15 mouse cellular contexts compared by ENCODE assay signal in genomic region chr3:146766071-146766605, GRCm38 (mm10). TPM values are rescaled to one million over a fixed set of nuclear protein-coding genes. Genes with fewer than 3 reads are reported as not detected.
A peak's percentile ranks its signal among the peaks of the same experiment; 100 is the strongest.
DNase-seq lines count a peak whose midpoint lies in the region; ATAC-seq and TF ChIP-seq lines count a peak whose summit lies in the region.
"Had no signal": no experiment of that assay in that cellular context is flagged by ENCODE, and none has a peak within 500 bp of the region (broad histone marks: within the 10 kb centered on the region; RNA-seq: fewer than 3 reads in every experiment).

No protein-coding gene starts in this region.

- no peaks in the 10 kb centered on the region for H3K9me3 ChIP-seq in hindbrain, embryonic 14.5 days (ENCODE audit: control insufficient read depth, low read length)
- H3K9me3 ChIP-seq in hindbrain, embryonic 11.5 days (ENCODE audit: control insufficient read depth, low read length): no peaks in the 10 kb centered on the region
- H3K9me3 ChIP-seq in neural tube, embryonic 12.5 days: no peaks in the 10 kb centered on the region
- no peaks in the 10 kb centered on the region for H3K9me3 ChIP-seq in stomach, postnatal 0 days (ENCODE audit: control insufficient read depth, low read length)
- H3K9me3 ChIP-seq in limb, embryonic 10.5 days (replicated peaks): no peaks in the 10 kb centered on the region
- H3K9me3 ChIP-seq: embryonic facial prominence, embryonic 15.5 days; forebrain, embryonic 15.5 days; G1E had no signal

- TF ChIP-seq CTCF in gastrocnemius, adult 2 months (IDR thresholded peaks at IDR 0.05): no peak
- no peak for TF ChIP-seq CTCF in stomach, postnatal 0 days (IDR thresholded peaks at IDR 0.05; ENCODE audit: low read depth)

- no peak for TF ChIP-seq EP300 in stomach, postnatal 0 days (optimal IDR thresholded peaks at IDR 0.05)

- peak overlapping the region; percentile 54; the same call in 1 of the 2 replicates for H3K27ac ChIP-seq in gastrocnemius, adult 2 months
- 0 out of 2 replicates have a peak overlapping the region, but pooled peaks have one; percentile 38 for H3K27ac ChIP-seq in hindbrain, embryonic 14.5 days
- H3K27ac ChIP-seq in hindbrain, embryonic 11.5 days (ENCODE audit: low read depth, low read length): no peak overlapping the region
- H3K27ac ChIP-seq in neural tube, embryonic 12.5 days: no peak overlapping the region
- peak overlapping the region; percentile 30; the same call in 1 of the 2 replicates for H3K27ac ChIP-seq in stomach, postnatal 0 days (replicated peaks)
- H3K27ac ChIP-seq in limb, embryonic 10.5 days: no peak overlapping the region
- H3K27ac ChIP-seq: embryonic facial prominence, embryonic 15.5 days had no signal

- intact Hi-C loops in gastrocnemius, adult 2 months (cut with DNase I): no loop called here

- no peak for ATAC-seq in hindbrain, embryonic 14.5 days (ENCODE audit: low FRiP score)
- ATAC-seq in hindbrain, embryonic 11.5 days (ENCODE audit: low FRiP score): no peak
- no peak for ATAC-seq in neural tube, embryonic 12.5 days (ENCODE audit: low FRiP score, low read depth)
- no peak for ATAC-seq in stomach, postnatal 0 days (ENCODE audit: low FRiP score, low TSS enrichment)
- ATAC-seq: forebrain, embryonic 15.5 days had no signal

- H3K4me1 ChIP-seq in hindbrain, embryonic 14.5 days (replicated peaks; ENCODE audit: control insufficient read depth, insufficient read depth, low read length): peaks cover 37% of the 10 kb centered on the region
- no peaks in the 10 kb centered on the region; the same call in 1 of the 2 replicates for H3K4me1 ChIP-seq in hindbrain, embryonic 11.5 days (replicated peaks; ENCODE audit: control insufficient read depth, insufficient read depth, low read length)
- peaks cover 9% of the 10 kb centered on the region; the same call in 1 of the 2 replicates for H3K4me1 ChIP-seq in neural tube, embryonic 12.5 days
- H3K4me1 ChIP-seq in stomach, postnatal 0 days (replicated peaks; ENCODE audit: control insufficient read depth, insufficient read depth): no peaks in the 10 kb centered on the region
- peaks cover 22% of the 10 kb centered on the region for H3K4me1 ChIP-seq in limb, embryonic 10.5 days

- H3K36me3 ChIP-seq in hindbrain, embryonic 14.5 days (replicated peaks; ENCODE audit: control insufficient read depth, insufficient read depth): no peaks in the 10 kb centered on the region
- no peaks in the 10 kb centered on the region for H3K36me3 ChIP-seq in hindbrain, embryonic 11.5 days (ENCODE audit: control insufficient read depth, insufficient read depth, low read length)
- H3K36me3 ChIP-seq in neural tube, embryonic 12.5 days: 0 out of 2 replicates have a peak, but pooled peaks cover 4% of the 10 kb centered on the region
- H3K36me3 ChIP-seq in stomach, postnatal 0 days (ENCODE audit: control insufficient read depth, insufficient read depth, low read length): no peaks in the 10 kb centered on the region
- peaks cover 12% of the 10 kb centered on the region for H3K36me3 ChIP-seq in limb, embryonic 10.5 days
- H3K36me3 ChIP-seq: embryonic facial prominence, embryonic 15.5 days; forebrain, embryonic 15.5 days had no signal

- no peak overlapping the region for H3K9ac ChIP-seq in hindbrain, embryonic 14.5 days
- no peak overlapping the region for H3K9ac ChIP-seq in hindbrain, embryonic 11.5 days (ENCODE audit: low read depth, low read length)
- H3K9ac ChIP-seq in neural tube, embryonic 12.5 days: no peak overlapping the region
- no peak overlapping the region for H3K9ac ChIP-seq in stomach, postnatal 0 days (ENCODE audit: low read length)
- H3K9ac ChIP-seq: embryonic facial prominence, embryonic 15.5 days; forebrain, embryonic 15.5 days; lung, embryonic 14.5 days had no signal

- peak overlapping the region; percentile 36 for H3K4me3 ChIP-seq in gastrocnemius, adult 2 months
- H3K4me3 ChIP-seq in hindbrain, embryonic 14.5 days (replicated peaks; ENCODE audit: low read length): no peak overlapping the region
- H3K4me3 ChIP-seq in hindbrain, embryonic 11.5 days (ENCODE audit: low read depth, low read length): no peak overlapping the region
- no peak overlapping the region for H3K4me3 ChIP-seq in neural tube, embryonic 12.5 days
- no peak overlapping the region for H3K4me3 ChIP-seq in stomach, postnatal 0 days (ENCODE audit: low read depth, low read length)
- H3K4me3 ChIP-seq in limb, embryonic 10.5 days: no peak overlapping the region
- H3K4me3 ChIP-seq: embryonic facial prominence, embryonic 15.5 days; forebrain, embryonic 15.5 days had no signal

- H3K4me2 ChIP-seq in hindbrain, embryonic 14.5 days (replicated peaks): peak overlapping the region; percentile 64; the same call in 1 of the 2 replicates
- H3K4me2 ChIP-seq in hindbrain, embryonic 11.5 days (replicated peaks; ENCODE audit: low read depth, low read length): no peak overlapping the region
- H3K4me2 ChIP-seq in neural tube, embryonic 12.5 days (replicated peaks): 0 out of 2 replicates have a peak overlapping the region, but pooled peaks have one; percentile 5
- H3K4me2 ChIP-seq in stomach, postnatal 0 days (replicated peaks; ENCODE audit: low read depth): no peak overlapping the region
- H3K4me2 ChIP-seq: embryonic facial prominence, embryonic 15.5 days; forebrain, embryonic 15.5 days; lung, embryonic 14.5 days had no signal

- DNase-seq in gastrocnemius, adult 2 months: no peak
- DNase-seq in gastrocnemius, postnatal 10 days: no peak
- DNase-seq in hindbrain, embryonic 14.5 days (ENCODE audit: low spot score): no peak
- no peak for DNase-seq in hindbrain, embryonic 11.5 days (ENCODE audit: low spot score)
- DNase-seq in neural tube, embryonic 10.5 days (ENCODE audit: extremely low spot score, low spot score): no peak
- no peak for DNase-seq in stomach, postnatal 0 days (ENCODE audit: low spot score)
- no peak for DNase-seq in limb, embryonic 10.5 days (ENCODE audit: low spot score)
- DNase-seq: gastrocnemius, postnatal 25 days; kidney, adult 18-20 months; thymus, postnatal 36 days had no signal

- 91% methylated on average over 4 of the region's 4 CpGs for whole genome bisulfite sequencing in hindbrain, embryonic 14.5 days
- WGBS in hindbrain, embryonic 11.5 days: 86% methylated on average over 4 of the region's 4 CpGs
- WGBS in neural tube, embryonic 12.5 days: 87% methylated on average over 4 of the region's 4 CpGs
- WGBS in stomach, postnatal 0 days: 96% methylated on average over 4 of the region's 4 CpGs
- 93% methylated on average over 4 of the region's 4 CpGs for WGBS in limb, embryonic 10.5 days

- no peaks in the 10 kb centered on the region for H3K27me3 ChIP-seq in hindbrain, embryonic 14.5 days (ENCODE audit: control insufficient read depth, insufficient read depth, low read length)
- no peaks in the 10 kb centered on the region for H3K27me3 ChIP-seq in hindbrain, embryonic 11.5 days (ENCODE audit: control insufficient read depth, insufficient read depth, low read length)
- no peaks in the 10 kb centered on the region for H3K27me3 ChIP-seq in neural tube, embryonic 12.5 days (replicated peaks)
- no peaks in the 10 kb centered on the region for H3K27me3 ChIP-seq in stomach, postnatal 0 days (ENCODE audit: control insufficient read depth, insufficient read depth, low read length)
- no peaks in the 10 kb centered on the region for H3K27me3 ChIP-seq in limb, embryonic 10.5 days (ENCODE audit: low read depth, poor library complexity, severe bottlenecking)
- H3K27me3 ChIP-seq: embryonic facial prominence, embryonic 15.5 days; forebrain, embryonic 15.5 days had no signal

RNA-seq across cellular contexts. Expression of gene Prkacb, which starts 46.7 kb away (rescaled TPM):
- 10 to 100 TPM; 44.3 to 45.4 TPM for total RNA-seq in gastrocnemius, adult 2 months (2021)
- 10 to 100 TPM; 60.2 to 64.4 TPM for total RNA-seq in gastrocnemius, postnatal 10 days (2021)
- 216 and 258 TPM in 2 replicates for polyA plus RNA-seq in hindbrain, embryonic 14.5 days (2014; fragmentation: Nextera tagmentation; extraction: Ambion mirVana)
- 64.8 and 70.8 TPM in 2 replicates for polyA plus RNA-seq in hindbrain, embryonic 11.5 days (2014; fragmentation: Nextera tagmentation; extraction: Ambion mirVana)
- polyA plus RNA-seq in neural tube, embryonic 12.5 days (2016; fragmentation: Nextera tagmentation; extraction: Ambion mirVana): 98.7 and 99.4 TPM in 2 replicates
- polyA plus RNA-seq in stomach, postnatal 0 days (2015; fragmentation: Nextera tagmentation; extraction: Ambion mirVana): 27.8 and 28.8 TPM in 2 replicates
- polyA plus RNA-seq in limb, embryonic 10.5 days (2016; fragmentation: Nextera tagmentation; extraction: Ambion mirVana): 62.3 and 76.2 TPM in 2 replicates

Comparison
In these comparisons a context has a peak if more than half of its experiments do, and no peak if none do; other contexts are left out.
1. H3K27ac ChIP-seq: peak in gastrocnemius, adult 2 months (single experiment), hindbrain, embryonic 14.5 days (single experiment) and stomach, postnatal 0 days (single experiment); none in hindbrain, embryonic 11.5 days (single experiment), neural tube, embryonic 12.5 days (single experiment) and limb, embryonic 10.5 days (single experiment).
2. H3K4me2 ChIP-seq: peak in hindbrain, embryonic 14.5 days (single experiment) and neural tube, embryonic 12.5 days (single experiment); none in hindbrain, embryonic 11.5 days (single experiment) and stomach, postnatal 0 days (single experiment).